Mouse (Mus musculus) ES-E14 (cell line): ENCODE results near the gene Ppp1r1b. TPM values are rescaled to one million over a fixed set of nuclear protein-coding genes. Genes with fewer than 3 reads are reported as not detected.

Experiments
- DNase-seq: peaks from one replicate; pipeline ENCODE4 v3.0.0-alpha.2; 2013; ENCODE audit warnings: low read depth, low spot score
- H3K27ac ChIP-seq: 2 replicates; pipeline ENCODE4 v1.5.1; 2012; ENCODE audit warnings: low read depth, mild to moderate bottlenecking, low read length, moderate library complexity, mixed read lengths; ENCODE audit not compliant: poor library complexity, insufficient read depth, severe bottlenecking
- H3K36me3 ChIP-seq: 2 replicates; pipeline ENCODE4 v1.6.1; 2012; ENCODE audit warnings: mild to moderate bottlenecking, low read length, moderate library complexity, mixed read lengths; ENCODE audit not compliant: control insufficient read depth, poor library complexity, insufficient read depth, severe bottlenecking
- H3K4me1 ChIP-seq, 2 experiments: fragments of 150-350 bp in 1 of 2; sonication (generic) in 1 of 2; 2 replicates each; pipeline ENCODE4 v1.6.1; 2012; ENCODE audit warnings: low read length in 2 of 2, mild to moderate bottlenecking in 1 of 2, mixed read lengths in 1 of 2; ENCODE audit not compliant: control insufficient read depth in 2 of 2, insufficient read depth in 2 of 2, poor library complexity in 1 of 2
- H3K4me3 ChIP-seq, 2 experiments: fragments of 150-350 bp in 1 of 2; sonication (generic) in 1 of 2; 2 replicates each; pipeline ENCODE4 v1.5.1; 2012; ENCODE audit warnings: low read length in 2 of 2, low read depth in 1 of 2, mild to moderate bottlenecking in 1 of 2, mixed read lengths in 1 of 2; ENCODE audit not compliant: insufficient read depth in 1 of 2, poor library complexity in 1 of 2, severe bottlenecking in 1 of 2
- H3K9ac ChIP-seq: 2 replicates; pipeline ENCODE4 v1.6.1; 2012; ENCODE audit warnings: low read depth, mild to moderate bottlenecking, low read length, mixed read lengths; ENCODE audit not compliant: poor library complexity, insufficient read depth, severe bottlenecking
- H3K9me3 ChIP-seq: fragments of 150-350 bp; sonication (generic); 2 replicates; pipeline ENCODE4 v1.6.1; 2012; ENCODE audit warnings: low read depth, mild to moderate bottlenecking, low read length; ENCODE audit not compliant: control insufficient read depth, insufficient read depth
- CHD2 ChIP-seq: IDR thresholded peaks from 2 replicates; pipeline ENCODE4 v1.6.1; 2014; ENCODE audit warnings: mild to moderate bottlenecking, low read depth, low read length, inconsistent platforms
- HCFC1 ChIP-seq: IDR thresholded peaks from 2 replicates; pipeline ENCODE4 v1.6.1; 2012; ENCODE audit warnings: low read length, inconsistent platforms, borderline replicate concordance; ENCODE audit not compliant: insufficient read depth
- MAFK ChIP-seq: IDR thresholded peaks from 2 replicates; pipeline ENCODE4 v1.6.1; 2014; ENCODE audit warnings: mild to moderate bottlenecking, low read depth, low read length, inconsistent platforms; ENCODE audit not compliant: insufficient read depth
- ZC3H11A ChIP-seq: IDR thresholded peaks from 2 replicates; pipeline ENCODE4 v1.6.1; 2012; ENCODE audit warnings: low read depth, mild to moderate bottlenecking, inconsistent platforms, low read length, borderline replicate concordance
- ZNF384 ChIP-seq: IDR thresholded peaks from 2 replicates; pipeline ENCODE4 v1.6.1; 2012; ENCODE audit warnings: low read depth, low read length, inconsistent platforms
- in situ Hi-C, 2 experiments: fragments of 600-800 bp; cut with MboI; formaldehyde crosslinking; loops; one replicate each; pipeline ENCODE4 v1.15.1; 2025; ENCODE audit warnings: low sequenced_read_pairs in 2 of 2, inconsistent platforms in 1 of 2; ENCODE audit not compliant: unreplicated experiment in 2 of 2
- total RNA-seq: library from RNA; depleted of rRNA; stranded (reverse); fragments of 300-350 nt; gene quantifications from 2 replicates; pipeline ENCODE4 v1.2.3, GENCODE M21; 2012

Ppp1r1b gene
- total RNA-seq, 1 experiment = 0.22 TPM

DNA sequence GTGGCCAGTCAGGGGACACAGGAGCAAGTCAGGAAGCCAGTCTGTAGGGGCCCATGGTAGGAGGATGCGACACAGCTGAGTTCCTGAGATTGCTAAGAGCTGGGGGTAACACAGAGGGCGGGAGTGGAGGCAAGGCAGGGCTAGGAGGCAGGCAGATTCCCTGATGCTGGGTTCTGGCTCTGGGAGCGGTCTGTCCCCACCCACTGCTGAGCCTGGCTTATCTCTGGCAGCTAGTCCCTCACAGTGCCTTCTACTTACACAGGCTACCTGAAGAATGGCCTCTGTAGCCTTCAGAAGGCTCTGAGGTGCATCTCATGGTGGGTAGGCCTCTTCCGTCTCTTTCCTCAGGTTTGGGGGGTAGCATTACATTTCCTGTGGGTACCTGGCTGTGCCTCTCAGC is 44.4 kb downstream of the Ppp1r1b start:
- H3K36me3 ChIP-seq = no peaks in the 10 kb centered on the region
- H3K4me1 ChIP-seq = peaks cover 0 to 28% of the 10 kb centered on the region in 2 experiments; a peak in 1 of 4 replicates
- no peak for DNase-seq
- no peaks in the 10 kb centered on the region for H3K9me3 ChIP-seq
- TF ChIP-seq ZNF384 (no peak), HCFC1 (no peak), CHD2 (no peak), ZC3H11A (no peak), MAFK (no peak)
- 0 out of 2 replicates have a peak overlapping the region, but pooled peaks have one; percentile 5 for H3K27ac ChIP-seq
- H3K9ac ChIP-seq = no peak overlapping the region
- in situ Hi-C loops = no loop called here
- peak overlapping the region in 1 of 2 experiments; percentile 26; a peak in 2 of 4 replicates for H3K4me3 ChIP-seq

GRCm38 (mm10) chr11:98393317-98393716 is 45.1 kb downstream of the Ppp1r1b start:
- Histone ChIP-seq H3K4me3 (no peak overlapping the region), H3K9me3 (no peaks in the 10 kb centered on the region), H3K27ac (no peak overlapping the region), H3K9ac (no peak overlapping the region), H3K36me3 (no peaks in the 10 kb centered on the region), H3K4me1 (peaks cover 0 to 27% of the 10 kb centered on the region in 2 experiments; a peak in 1 of 4 replicates)
- DNase-seq = no peak
- in situ Hi-C loops = no loop called here
- TF ChIP-seq CHD2 (no peak), ZNF384 (no peak), HCFC1 (no peak), ZC3H11A (no peak), MAFK (no peak)

DNA sequence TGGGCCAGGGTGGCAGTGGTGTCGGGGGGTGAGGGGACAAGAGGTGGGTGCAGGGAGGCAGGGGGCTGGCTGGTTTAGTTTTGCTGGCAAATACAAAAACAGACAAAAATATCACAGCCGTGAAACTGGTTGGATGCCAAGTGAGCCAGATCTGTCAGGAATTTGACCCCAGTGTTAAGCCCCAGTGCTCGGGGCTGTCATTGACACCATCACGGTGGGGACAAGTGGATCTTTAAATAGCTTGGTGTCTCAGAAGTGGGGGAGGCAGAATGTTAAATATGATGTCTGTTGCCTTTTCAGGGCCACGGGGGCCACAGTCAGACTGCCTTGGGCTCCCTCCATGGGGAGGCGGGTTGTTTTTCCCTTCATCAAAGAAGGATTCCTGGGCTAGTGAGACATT is 46.1 kb downstream of the Ppp1r1b start:
- Histone ChIP-seq H3K4me3 (no peak overlapping the region), H3K36me3 (no peaks in the 10 kb centered on the region), H3K27ac (no peak overlapping the region), H3K9me3 (no peaks in the 10 kb centered on the region), H3K9ac (no peak overlapping the region), H3K4me1 (peaks cover 0 to 24% of the 10 kb centered on the region in 2 experiments; a peak in 1 of 4 replicates)
- TF ChIP-seq CHD2 (no peak), MAFK (no peak), HCFC1 (no peak), ZC3H11A (no peak), ZNF384 (no peak)
- DNase-seq = no peak
- in situ Hi-C loops = no loop called here

DNA sequence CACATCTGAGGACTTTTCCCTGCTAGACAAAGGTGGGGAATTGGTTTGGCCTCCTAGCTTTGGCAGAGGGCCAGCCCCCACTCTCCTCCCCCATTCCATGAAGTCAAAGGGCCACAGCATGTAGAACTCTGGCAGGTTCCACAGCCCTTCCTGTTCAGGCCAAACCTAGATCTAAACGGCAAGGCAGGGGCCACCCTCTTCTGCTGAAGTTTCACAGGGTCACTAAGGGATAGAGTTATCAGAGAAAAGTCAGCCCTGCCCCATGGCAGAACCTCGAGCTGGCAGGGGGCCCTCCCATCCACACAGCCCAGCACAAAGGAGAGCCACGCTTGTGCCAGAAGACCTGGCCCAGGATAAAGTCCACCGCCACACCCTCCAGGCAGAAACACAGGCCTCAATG is 46.8 kb downstream of the Ppp1r1b start:
- H3K27ac ChIP-seq = no peak overlapping the region

DNA sequence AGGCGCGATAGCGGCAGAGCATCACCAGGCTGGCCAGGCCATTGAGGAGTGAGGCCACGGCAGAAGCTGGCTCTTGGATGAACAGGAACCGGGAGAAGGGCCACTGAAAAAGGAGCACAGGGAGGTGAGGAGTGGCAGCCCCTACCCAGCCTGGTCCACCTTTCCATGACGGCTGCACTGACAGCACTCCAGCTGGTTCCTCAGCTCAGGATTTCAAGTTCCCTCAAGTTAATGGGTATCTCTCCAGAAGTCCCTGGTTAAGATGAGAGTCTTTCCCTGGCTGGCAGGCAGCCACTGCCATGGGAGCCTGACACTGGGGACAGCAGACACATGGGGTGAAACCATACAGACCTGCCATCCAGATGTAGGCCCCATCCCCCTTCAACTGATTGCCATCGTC is 49.7 kb downstream of the Ppp1r1b start:
- no peak overlapping the region for H3K27ac ChIP-seq
- H3K36me3 ChIP-seq = no peaks in the 10 kb centered on the region
- H3K9me3 ChIP-seq = no peaks in the 10 kb centered on the region
- H3K4me3 ChIP-seq = no peak overlapping the region
- no peak for TF ChIP-seq ZC3H11A
- TF ChIP-seq CHD2 = no peak
- TF ChIP-seq MAFK = no peak
- no peak for TF ChIP-seq HCFC1
- no peak for TF ChIP-seq ZNF384
- H3K9ac ChIP-seq = no peak overlapping the region
- in situ Hi-C loops = no loop called here
- H3K4me1 ChIP-seq = peaks cover 0 to 8% of the 10 kb centered on the region in 2 experiments; a peak in 1 of 4 replicates
- DNase-seq = no peak

More for the DNA sequence above, 46.8 kb downstream of the Ppp1r1b start:
- peaks cover 0 to 26% of the 10 kb centered on the region in 2 experiments; a peak in 1 of 4 replicates for H3K4me1 ChIP-seq
- H3K4me3 ChIP-seq = no peak overlapping the region
- no peak overlapping the region for H3K9ac ChIP-seq
- H3K36me3 ChIP-seq = no peaks in the 10 kb centered on the region
- in situ Hi-C loops = no loop called here
- TF ChIP-seq ZC3H11A = no peak
- TF ChIP-seq MAFK = no peak
- TF ChIP-seq ZNF384 = no peak
- no peak for TF ChIP-seq HCFC1
- TF ChIP-seq CHD2 = no peak
- H3K9me3 ChIP-seq = no peaks in the 10 kb centered on the region
- DNase-seq = no peak
